Mouse (Mus musculus) CH12.LX (cell line): ENCODE measurements around the gene Fam83f.

Source experiments
- BHLHE40 ChIP-seq: IDR thresholded peaks from 2 replicates; pipeline ENCODE4 v1.6.1; 2011; ENCODE audit warnings: mild to moderate bottlenecking, low read depth, low read length, improper control_type of control experiment
- CHD2 ChIP-seq: IDR thresholded peaks from 2 replicates; pipeline ENCODE4 v1.6.1; 2011; ENCODE audit warnings: low read length, improper control_type of control experiment
- CTCF ChIP-seq, 2 experiments: IDR thresholded peaks in 1 of 2; conservative IDR thresholded peaks in 1 of 2; 2 replicates each; pipeline ENCODE4 v1.5.1; 2011 to 2012; ENCODE audit warnings: low read depth in 2 of 2, low read length in 2 of 2, improper control_type of control experiment in 1 of 2, inconsistent platforms in 1 of 2, mild to moderate bottlenecking in 1 of 2, moderate library complexity in 1 of 2
- E2F4 ChIP-seq: IDR thresholded peaks from 2 replicates; pipeline ENCODE4 v1.6.1; 2011; ENCODE audit warnings: low read depth, low read length, improper control_type of control experiment; ENCODE audit not compliant: insufficient replicate concordance
- ELF1 ChIP-seq: IDR thresholded peaks from 2 replicates; pipeline ENCODE4 v1.6.1; 2014; ENCODE audit warnings: low read depth, mild to moderate bottlenecking, inconsistent platforms, low read length, improper control_type of control experiment
- EP300 ChIP-seq: IDR thresholded peaks from 2 replicates; pipeline ENCODE4 v1.6.1; 2011; ENCODE audit warnings: low read length, improper control_type of control experiment
- MAZ ChIP-seq: IDR thresholded peaks from 2 replicates; pipeline ENCODE4 v1.6.1; 2012; ENCODE audit warnings: low read depth, mild to moderate bottlenecking, inconsistent platforms, low read length, improper control_type of control experiment, moderate library complexity
- NRF1 ChIP-seq: IDR thresholded peaks from 2 replicates; pipeline ENCODE4 v1.6.1; 2014; ENCODE audit warnings: low read depth, mild to moderate bottlenecking, inconsistent platforms, low read length, improper control_type of control experiment, moderate library complexity
- POLR2A ChIP-seq: IDR thresholded peaks from 2 replicates; pipeline ENCODE4 v1.6.1; 2011; ENCODE audit warnings: low read depth, mild to moderate bottlenecking, improper control_type of control experiment, low read length
- POLR2AphosphoS2 ChIP-seq: IDR thresholded peaks from 2 replicates; pipeline ENCODE4 v1.6.1; 2011; ENCODE audit warnings: low read depth, low read length, improper control_type of control experiment
- SIN3A ChIP-seq: IDR thresholded peaks from 2 replicates; pipeline ENCODE4 v1.6.1; 2012; ENCODE audit warnings: low read length, improper control_type of control experiment, inconsistent platforms
- SMC3 ChIP-seq: IDR thresholded peaks from 2 replicates; pipeline ENCODE4 v1.6.1; 2011; ENCODE audit warnings: low read depth, low read length, improper control_type of control experiment
- ZNF384 ChIP-seq: IDR thresholded peaks from 2 replicates; pipeline ENCODE4 v1.6.1; 2012; ENCODE audit warnings: low read depth, low read length, improper control_type of control experiment, inconsistent platforms

DNA sequence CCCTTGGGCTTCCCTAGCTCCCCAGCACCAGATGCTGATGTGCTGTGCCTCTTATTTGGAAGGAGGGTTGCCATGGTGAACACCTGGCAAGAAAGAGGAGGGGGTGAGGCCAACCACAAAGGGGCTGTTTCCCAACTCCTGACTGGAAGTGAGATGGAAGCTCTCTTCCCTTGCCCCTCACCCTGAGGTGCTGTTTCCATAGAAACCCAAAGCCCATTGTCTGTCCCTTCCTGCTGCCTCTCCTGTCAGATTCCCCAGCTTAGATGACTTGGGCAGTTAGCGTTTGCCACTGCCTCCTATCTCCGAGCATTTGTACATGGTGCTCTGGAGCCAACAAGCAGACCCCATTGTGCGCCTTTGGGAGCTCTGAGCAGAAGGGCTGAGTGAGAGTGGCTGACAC is 21.8 kb downstream of the Fam83f start:
- TF ChIP-seq CTCF (conservative IDR thresholded peaks at IDR 0.05 in 1 of 2, IDR thresholded peaks at IDR 0.05 in 1 of 2; ENCODE audit: low read depth in 2 of 2, low read length in 2 of 2) (no peak), E2F4 (no peak), POLR2A (no peak), CHD2 (no peak), POLR2AphosphoS2 (no peak), ELF1 (no peak), NRF1 (no peak), EP300 (no peak), MAZ (no peak), SIN3A (no peak), BHLHE40 (no peak), ZNF384 (no peak), SMC3 (no peak)
